Mouse (Mus musculus) limb, embryonic 10.5 days (tissue): ENCODE measurements around the gene Dlgap1. TPM values are rescaled to one million over a fixed set of nuclear protein-coding genes. Genes with fewer than 3 reads are reported as not detected.

ENCODE experiments used
- DNase-seq: peaks from one replicate; pipeline ENCODE4 v3.0.0-alpha.2; 2017; ENCODE audit warnings: low spot score
- H3K27ac ChIP-seq: fragments of 300-500 bp; sonication (generic); 2 replicates; pipeline ENCODE4 v1.5.1; 2016; ENCODE audit warnings: mild to moderate bottlenecking
- H3K27me3 ChIP-seq: fragments of 300-500 bp; sonication (generic); 2 replicates; pipeline ENCODE4 v1.6.1; 2016; ENCODE audit warnings: low read depth, mild to moderate bottlenecking; ENCODE audit not compliant: poor library complexity, severe bottlenecking
- H3K36me3 ChIP-seq: fragments of 300-500 bp; sonication (generic); 2 replicates; pipeline ENCODE4 v1.6.1; 2016; ENCODE audit warnings: mild to moderate bottlenecking, moderate library complexity
- H3K4me1 ChIP-seq: fragments of 300-500 bp; sonication (generic); 2 replicates; pipeline ENCODE4 v1.6.1; 2016
- H3K4me3 ChIP-seq: fragments of 300-500 bp; sonication (generic); 2 replicates; pipeline ENCODE4 v1.5.1; 2016; ENCODE audit warnings: mild to moderate bottlenecking, moderate library complexity
- H3K9me3 ChIP-seq: fragments of 300-500 bp; sonication (generic); replicated peaks from 2 replicates; pipeline ENCODE4 v1.6.1; 2016; ENCODE audit warnings: mild to moderate bottlenecking
- WGBS: fragments of 180-500 bp; shearing (Covaris S2); methylation state at CpG from one replicate; pipeline ENCODE4 v1.1.7; 2016; 5-methylcytosine and 5-hydroxymethylcytosine counted together
- polyA plus RNA-seq: library from polyadenylated mRNA; unstranded; fragments of >200 nt; fragmentation: Nextera tagmentation; extraction: Ambion mirVana; gene quantifications from 2 replicates; pipeline ENCODE4 v1.2.1, GENCODE M21; 2016

The Dlgap1 gene
- polyA plus RNA-seq, 1 experiment from 2014 or later, result 1.1 TPM

DNA sequence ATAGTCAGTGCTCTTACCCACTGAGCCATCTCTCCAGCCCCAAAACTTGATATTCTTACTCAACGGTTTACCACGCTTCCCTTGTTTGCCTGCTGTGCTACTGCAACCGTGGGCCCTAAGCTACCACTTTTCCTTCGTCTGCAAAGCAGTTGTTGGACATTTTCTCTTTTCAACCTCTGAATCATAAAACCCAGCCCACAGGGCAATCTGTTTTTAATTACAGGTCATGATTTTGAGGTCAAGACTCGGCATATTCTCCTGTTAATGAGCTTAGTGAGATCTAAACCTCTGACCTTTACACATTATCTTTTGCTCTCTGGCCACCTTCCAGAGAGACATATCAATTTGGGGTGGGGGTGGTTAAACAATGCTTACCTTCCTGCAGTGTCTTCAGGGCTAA, 869.7 kb downstream of the Dlgap1 start:
- no peak overlapping the region for H3K27ac ChIP-seq
- H3K9me3 ChIP-seq, result no peaks in the 10 kb centered on the region
- H3K4me3 ChIP-seq, result no peak overlapping the region
- DNase-seq, result no peak
- peaks cover 37% of the 10 kb centered on the region for H3K4me1 ChIP-seq
- WGBS, result 28% methylated on average over 5 of the region's 5 CpGs
- peaks cover 54% of the 10 kb centered on the region for H3K36me3 ChIP-seq
- peaks cover 11% of the 10 kb centered on the region; the same call in 1 of the 2 replicates for H3K27me3 ChIP-seq

DNA sequence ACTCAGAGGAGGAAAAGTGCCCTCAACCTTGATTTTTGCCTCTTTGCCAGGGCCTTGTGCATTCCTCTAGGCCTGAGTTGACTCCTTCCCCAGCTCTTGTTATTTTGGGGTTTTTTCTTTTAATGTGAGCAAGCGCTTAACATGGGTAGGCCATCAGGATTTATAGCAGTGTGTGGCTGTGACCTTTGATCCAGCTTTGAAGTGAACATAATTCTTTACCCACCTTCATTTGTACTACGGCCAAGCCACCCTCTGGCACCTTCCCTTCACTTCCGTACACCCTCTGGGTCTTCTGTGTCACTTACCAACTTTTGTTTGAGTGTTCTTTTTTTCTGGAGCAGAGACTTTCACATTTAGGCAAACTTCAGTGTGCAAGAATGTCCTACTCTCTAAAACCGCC, 874.4 kb downstream of the Dlgap1 start:
- Histone ChIP-seq H3K4me3 (no peak overlapping the region), H3K4me1 (peaks cover 56% of the 10 kb centered on the region), H3K27me3 (no peaks in the 10 kb centered on the region), H3K36me3 (peaks cover 72% of the 10 kb centered on the region), H3K9me3 (no peaks in the 10 kb centered on the region), H3K27ac (no peak overlapping the region)
- 47% methylated on average over 4 of the region's 4 CpGs for WGBS
- DNase-seq, result no peak

- no peak for DNase-seq
- Histone ChIP-seq H3K27ac (no peak overlapping the region), H3K4me3 (no peak overlapping the region), H3K36me3 (peaks cover 59% of the 10 kb centered on the region), H3K27me3 (no peaks in the 10 kb centered on the region), H3K4me1 (peaks cover 46% of the 10 kb centered on the region), H3K9me3 (no peaks in the 10 kb centered on the region)
- WGBS, result 87% methylated on average over 10 of the region's 10 CpGs
These were observed 876.1 kb downstream of the Dlgap1 start for GRCm38 (mm10) chr17:70844971-70845370.

GRCm38 (mm10) chr17:70845543-70845942, 876.7 kb downstream of the Dlgap1 start:
- Histone ChIP-seq H3K4me3 (no peak overlapping the region), H3K36me3 (peaks cover 54% of the 10 kb centered on the region), H3K4me1 (peaks cover 46% of the 10 kb centered on the region), H3K27ac (no peak overlapping the region), H3K27me3 (no peaks in the 10 kb centered on the region), H3K9me3 (no peaks in the 10 kb centered on the region)
- DNase-seq, result no peak
- WGBS, result 92% methylated on average over 2 of the region's 2 CpGs

- no peak for DNase-seq
- H3K4me3 ChIP-seq, result no peak overlapping the region
- H3K27ac ChIP-seq, result no peak overlapping the region
- H3K4me1 ChIP-seq, result peaks cover 46% of the 10 kb centered on the region
- no peaks in the 10 kb centered on the region for H3K27me3 ChIP-seq
- H3K36me3 ChIP-seq, result peaks cover 51% of the 10 kb centered on the region
- WGBS, result 69% methylated on average over 8 of the region's 8 CpGs
- H3K9me3 ChIP-seq, result no peaks in the 10 kb centered on the region
These were observed 877.3 kb downstream of the Dlgap1 start for GRCm38 (mm10) chr17:70846111-70846644.

- H3K27me3 ChIP-seq, result no peaks in the 10 kb centered on the region
- DNase-seq, result no peak
- peaks cover 53% of the 10 kb centered on the region for H3K4me1 ChIP-seq
- peak overlapping the region; percentile 92 for H3K4me3 ChIP-seq
- peak overlapping the region; percentile 73 for H3K27ac ChIP-seq
- 4% methylated on average over 4 of the region's 4 CpGs for WGBS
- peaks cover 42% of the 10 kb centered on the region for H3K36me3 ChIP-seq
- no peaks in the 10 kb centered on the region for H3K9me3 ChIP-seq
These were observed 878.2 kb downstream of the Dlgap1 start for GRCm38 (mm10) chr17:70847086-70847485.

GRCm38 (mm10) chr17:70847751-70848510, 879.1 kb downstream of the Dlgap1 start:
- H3K4me3 ChIP-seq, result peak overlapping the region; percentile 92
- H3K4me1 ChIP-seq, result peaks cover 52% of the 10 kb centered on the region
- H3K36me3 ChIP-seq, result peaks cover 35% of the 10 kb centered on the region
- no peak for DNase-seq
- H3K9me3 ChIP-seq, result no peaks in the 10 kb centered on the region
- H3K27me3 ChIP-seq, result no peaks in the 10 kb centered on the region
- 1% methylated on average over 17 of the region's 17 CpGs for WGBS
- peak overlapping the region; percentile 99 for H3K27ac ChIP-seq

DNA sequence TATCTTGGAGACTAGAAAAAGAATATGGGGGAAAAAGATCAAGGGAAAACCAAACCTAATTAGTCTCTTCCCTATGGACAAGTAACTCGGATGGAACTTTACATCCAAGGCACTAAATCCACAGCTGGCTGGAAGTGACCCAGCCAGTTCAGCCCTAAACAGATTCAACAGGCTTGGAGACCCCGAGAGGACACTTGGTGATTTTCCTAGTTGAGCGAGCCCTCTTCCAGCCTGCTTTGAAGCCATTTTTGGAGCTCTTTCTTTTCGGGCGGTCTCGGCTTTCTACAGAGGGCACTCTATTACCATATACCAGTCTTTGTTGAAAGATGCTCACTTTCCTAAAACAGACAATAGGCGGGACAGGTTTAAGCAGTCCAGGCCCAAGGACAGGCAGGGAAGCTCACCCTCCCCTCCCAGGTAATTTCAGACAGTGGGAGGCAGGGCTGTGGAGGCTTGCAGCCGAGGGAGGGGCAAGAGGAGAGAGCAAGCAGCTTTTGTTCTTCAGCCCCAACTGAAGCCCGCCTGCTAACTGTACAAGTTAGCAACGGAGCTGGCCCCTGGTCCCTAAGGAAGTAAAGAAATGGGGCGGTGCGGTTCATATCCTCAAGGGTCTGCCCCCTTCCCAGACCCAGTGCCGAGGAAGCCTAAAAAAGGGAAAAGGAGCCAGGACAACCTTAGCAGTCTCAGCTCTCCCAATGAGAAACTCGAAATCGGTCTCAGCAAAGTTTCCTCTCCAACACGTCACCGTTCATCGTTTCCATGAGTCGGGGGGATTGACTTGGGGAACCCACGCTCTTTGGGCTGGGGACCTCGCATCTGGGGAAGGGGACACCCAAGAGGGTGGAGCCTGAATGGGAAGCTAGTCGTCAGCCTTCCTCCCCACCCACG, 879.9 kb downstream of the Dlgap1 start:
- DNase-seq, result peak; percentile 66
- Histone ChIP-seq H3K27me3 (no peaks in the 10 kb centered on the region), H3K27ac (peak overlapping the region; percentile 99), H3K9me3 (no peaks in the 10 kb centered on the region), H3K4me1 (peaks cover 45% of the 10 kb centered on the region), H3K36me3 (peaks cover 27% of the 10 kb centered on the region), H3K4me3 (peak overlapping the region; percentile 92)
- under 1% methylated on average over 23 of the region's 23 CpGs for WGBS

DNA sequence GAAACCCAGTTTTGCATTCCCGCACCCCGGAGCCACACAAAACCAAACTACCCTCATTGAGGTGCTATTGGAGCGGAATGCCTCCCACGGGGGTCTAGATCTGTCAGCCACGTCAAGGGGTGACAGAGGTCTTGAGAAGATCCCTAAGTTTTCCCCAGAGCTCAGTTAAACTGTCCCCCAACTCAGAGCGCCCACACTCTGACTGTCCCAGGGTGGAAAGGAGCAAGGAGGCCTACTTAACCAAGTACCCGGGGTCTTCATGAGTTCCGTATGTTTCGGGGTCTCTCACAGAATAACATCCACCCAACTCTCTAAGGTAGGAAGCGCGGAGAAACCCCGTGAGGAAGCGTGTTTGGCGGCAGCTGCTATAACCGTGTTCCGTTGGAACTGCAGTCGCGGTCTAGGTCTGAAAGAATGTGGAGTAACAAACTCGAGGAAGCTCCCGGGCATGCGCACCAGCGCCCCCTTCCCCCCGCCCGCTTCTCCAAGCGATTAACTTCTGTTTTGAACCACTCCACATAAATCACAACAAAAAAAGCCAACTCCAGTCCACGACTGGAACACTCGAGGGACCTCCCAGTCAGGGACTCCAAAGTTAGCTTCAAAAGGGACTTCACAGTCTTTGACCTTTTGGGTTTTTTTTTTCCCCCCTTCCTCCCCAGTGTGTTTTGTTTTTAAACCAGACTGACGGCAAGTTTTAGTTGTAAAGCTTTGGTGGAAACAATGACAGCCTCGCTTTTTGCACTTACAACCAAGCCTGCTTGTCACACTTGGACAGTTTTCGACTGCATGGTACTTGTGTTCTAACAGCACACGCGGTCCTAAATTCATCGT, 880.7 kb downstream of the Dlgap1 start:
- WGBS, result under 1% methylated on average over 33 of the region's 33 CpGs
- H3K4me1 ChIP-seq, result peaks cover 46% of the 10 kb centered on the region
- peak overlapping the region; percentile 92 for H3K4me3 ChIP-seq
- no peaks in the 10 kb centered on the region for H3K27me3 ChIP-seq
- DNase-seq, result peak; percentile 93
- no peaks in the 10 kb centered on the region for H3K9me3 ChIP-seq
- H3K36me3 ChIP-seq, result peaks cover 18% of the 10 kb centered on the region
- peak overlapping the region; percentile 99 for H3K27ac ChIP-seq

DNA sequence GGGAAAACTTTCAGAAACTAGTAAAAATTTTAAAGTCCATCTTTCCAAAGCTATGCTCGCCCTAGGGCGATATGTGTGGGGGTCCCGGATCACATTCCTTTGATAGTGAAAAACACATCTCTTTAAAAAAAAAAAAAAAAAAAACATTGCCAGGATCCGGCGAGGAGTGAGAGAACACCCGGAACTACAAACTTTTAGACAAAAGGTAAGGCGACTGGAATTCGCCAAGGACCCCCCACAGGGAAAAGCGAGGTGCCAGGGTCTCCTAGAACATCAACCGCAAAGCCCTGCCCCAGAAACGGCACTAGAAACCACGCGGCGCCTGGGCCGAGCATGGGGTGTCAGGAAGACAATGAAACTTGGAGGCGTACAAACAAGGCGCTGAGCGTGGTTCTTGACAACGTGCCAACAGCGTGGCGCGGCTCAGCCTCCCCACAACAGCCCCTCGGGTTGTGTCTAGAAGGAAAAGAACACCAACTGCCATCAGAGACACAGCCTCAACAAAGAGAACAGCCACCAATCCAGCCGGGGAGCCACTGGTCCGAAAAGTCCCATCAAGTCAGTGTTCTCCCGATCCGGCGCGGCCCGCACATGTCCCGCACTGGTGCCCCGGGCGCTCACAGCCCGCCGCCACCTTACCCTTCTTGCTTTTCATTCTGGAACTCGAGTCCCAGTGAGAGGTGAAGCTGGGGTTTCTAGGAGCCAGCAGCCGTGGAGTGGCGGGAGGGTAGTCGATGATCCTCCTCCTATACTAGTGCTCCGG, 881.5 kb downstream of the Dlgap1 start:
- H3K9me3 ChIP-seq, result no peaks in the 10 kb centered on the region
- peak overlapping the region; percentile 99 for H3K27ac ChIP-seq
- no peaks in the 10 kb centered on the region for H3K27me3 ChIP-seq
- H3K4me1 ChIP-seq, result peaks cover 38% of the 10 kb centered on the region
- H3K4me3 ChIP-seq, result peak overlapping the region; percentile 92
- under 1% methylated on average over 40 of the region's 40 CpGs for WGBS
- H3K36me3 ChIP-seq, result peaks cover 10% of the 10 kb centered on the region
- peak; percentile 87 for DNase-seq

DNA sequence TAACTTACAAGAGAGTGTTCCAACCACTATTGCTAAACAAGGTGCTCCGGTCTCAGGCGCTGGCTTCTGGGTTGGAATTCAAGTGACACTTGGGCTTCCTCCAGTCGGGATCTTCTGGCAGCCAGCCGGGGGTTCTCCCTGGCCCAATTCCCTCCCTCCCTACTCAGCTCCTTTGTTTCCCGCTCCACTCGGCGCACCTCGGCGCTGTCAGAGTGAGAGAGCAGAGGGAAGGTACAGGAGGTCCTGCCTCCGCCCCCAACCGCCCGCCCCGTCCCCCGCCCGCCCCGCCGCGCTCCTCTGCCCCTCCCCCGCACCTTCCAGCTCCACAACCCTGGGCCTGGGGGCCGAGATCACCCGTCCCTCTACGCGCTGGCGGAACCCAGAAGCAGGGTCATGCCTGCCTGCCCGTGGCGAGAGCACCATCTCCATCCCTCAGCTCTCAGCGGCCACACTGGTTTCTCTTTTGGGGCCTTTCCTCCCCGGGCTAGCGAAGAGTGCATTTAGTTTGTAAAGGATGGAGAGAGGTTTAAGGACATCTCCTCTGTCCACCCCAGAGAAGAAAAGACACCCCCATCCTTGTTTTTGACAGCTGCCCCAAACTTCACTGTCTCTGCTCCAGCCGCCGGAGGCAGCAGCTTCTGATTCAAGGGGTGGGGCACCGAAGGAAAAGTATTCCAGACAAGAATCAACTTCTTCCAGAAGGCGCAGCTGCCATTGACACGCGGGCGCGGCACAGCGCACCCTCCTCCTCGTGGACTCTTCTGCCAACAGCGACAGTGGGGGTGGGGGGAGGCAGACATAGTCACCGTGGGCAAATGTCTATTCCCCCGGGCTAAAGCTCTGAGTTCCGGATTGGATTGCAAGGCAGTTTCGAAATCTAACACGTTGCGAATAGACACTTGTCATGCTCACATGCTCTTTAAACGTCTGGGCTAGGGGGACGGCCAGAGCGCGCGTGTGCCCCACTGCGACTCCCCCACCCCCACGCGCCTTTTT, 882.4 kb downstream of the Dlgap1 start:
- H3K4me1 ChIP-seq, result peaks cover 30% of the 10 kb centered on the region
- WGBS, result 1% methylated on average over 54 of the region's 54 CpGs

More for the DNA sequence above, 882.4 kb downstream of the Dlgap1 start:
- Histone ChIP-seq H3K4me3 (peak overlapping the region; percentile 92), H3K9me3 (no peaks in the 10 kb centered on the region), H3K27ac (peak overlapping the region; percentile 99), H3K36me3 (peaks cover 1% of the 10 kb centered on the region), H3K27me3 (no peaks in the 10 kb centered on the region)
- DNase-seq, result peak; percentile 76
